Mouse (Mus musculus): ENCODE data around the gene Birc5.
"Not testable (repeated sequence)": the region's sequence is repeated elsewhere in the genome, so short reads cannot be mapped to it uniquely, and the experiment has no call there.

Birc5 gene

DNA sequence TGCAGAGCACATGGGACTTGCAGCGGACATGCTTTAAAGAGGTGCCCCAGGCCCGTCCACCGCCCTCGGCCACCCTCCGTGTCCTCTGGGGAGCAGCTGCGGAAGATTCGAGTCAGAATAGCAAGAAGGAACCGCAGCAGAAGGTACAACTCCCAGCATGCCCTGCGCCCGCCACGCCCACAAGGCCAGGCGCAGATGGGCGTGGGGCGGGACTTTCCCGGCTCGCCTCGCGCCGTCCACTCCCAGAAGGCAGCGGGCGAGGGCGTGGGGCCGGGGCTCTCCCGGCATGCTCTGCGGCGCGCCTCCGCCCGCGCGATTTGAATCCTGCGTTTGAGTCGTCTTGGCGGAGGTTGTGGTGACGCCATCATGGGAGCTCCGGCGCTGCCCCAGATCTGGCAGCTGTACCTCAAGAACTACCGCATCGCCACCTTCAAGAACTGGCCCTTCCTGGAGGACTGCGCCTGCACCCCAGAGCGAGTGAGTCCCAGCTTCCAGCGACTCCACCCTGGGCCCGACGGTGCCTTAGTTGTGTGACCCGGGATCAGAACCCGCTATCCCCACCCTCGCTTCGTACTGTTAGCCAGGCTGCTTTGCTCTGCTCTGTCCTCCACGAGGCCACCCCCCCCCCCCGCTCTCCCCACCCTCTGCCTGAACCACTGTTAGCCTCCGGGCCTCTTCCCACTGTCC, at the start of gene Birc5:
Birc5 (plus strand) TSS at position 267 of the 687 bp plus-strand sequence.
- DNase-seq, result peak; percentile 97

DNA sequence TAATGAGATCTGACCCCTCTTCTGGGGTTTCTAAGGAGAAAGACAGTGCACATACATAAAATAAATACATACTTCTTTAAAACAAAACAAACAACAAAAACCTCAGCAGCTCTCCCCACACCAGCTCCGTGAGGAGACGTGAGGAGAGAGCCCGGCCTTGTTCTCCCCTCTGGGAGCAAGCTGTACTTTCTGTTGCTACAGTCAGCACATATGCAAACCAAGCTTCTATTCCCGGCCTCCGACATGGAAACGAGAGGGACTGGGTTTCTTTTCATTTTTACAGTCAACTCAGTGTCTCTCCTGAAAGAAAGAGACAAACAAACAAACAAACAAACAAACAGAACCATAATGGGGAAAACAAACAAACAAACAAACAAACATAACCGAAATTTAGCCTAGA, 49.0 kb upstream of the Birc5 start:
- no peak for DNase-seq

DNA sequence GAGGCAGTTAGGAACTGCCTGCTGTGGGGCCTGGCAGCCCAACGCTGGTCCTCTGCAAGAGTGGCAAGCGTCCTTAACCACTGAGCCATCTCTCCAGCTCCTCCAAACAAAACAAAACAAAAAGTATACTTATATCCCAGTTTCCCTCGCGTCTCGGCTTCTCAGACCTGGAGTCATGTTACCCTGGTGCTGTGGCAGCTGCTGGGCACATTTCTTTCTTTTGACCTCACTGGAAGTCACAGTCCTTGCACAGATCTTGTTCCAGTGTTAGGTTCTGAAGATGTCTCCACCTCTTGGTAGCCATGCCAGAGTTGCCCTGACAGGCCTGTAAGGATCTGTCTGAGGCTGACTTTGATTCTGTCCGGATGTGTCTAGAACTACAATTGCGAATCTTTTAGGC, 47.4 kb upstream of the Birc5 start:
- no peak for DNase-seq

DNA sequence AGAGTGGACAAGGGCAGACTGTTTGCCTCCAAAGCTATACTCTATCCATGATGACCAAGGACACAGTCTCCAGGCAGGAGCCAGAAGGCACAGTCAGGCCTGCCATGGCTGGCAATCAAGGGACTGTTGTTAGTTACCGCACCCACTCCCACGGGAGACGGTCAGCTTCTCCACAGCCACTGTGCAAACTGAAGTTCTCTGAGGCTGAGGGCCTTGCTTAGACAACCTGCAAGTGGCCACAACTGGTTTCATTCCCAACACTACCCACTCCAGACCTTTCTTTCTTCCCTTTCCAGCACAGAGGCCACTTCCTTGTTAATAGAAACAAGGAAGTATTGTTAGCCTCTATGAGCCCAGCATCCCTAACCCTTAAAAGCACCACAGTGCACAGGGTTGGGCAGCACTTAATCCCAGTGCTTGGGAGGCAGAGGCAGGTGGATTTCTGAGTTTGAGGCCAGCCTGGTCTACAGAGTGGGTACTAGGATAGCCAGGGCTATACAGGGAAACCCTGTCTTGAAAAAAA, 45.8 kb upstream of the Birc5 start:
- no peak for DNase-seq

DNA sequence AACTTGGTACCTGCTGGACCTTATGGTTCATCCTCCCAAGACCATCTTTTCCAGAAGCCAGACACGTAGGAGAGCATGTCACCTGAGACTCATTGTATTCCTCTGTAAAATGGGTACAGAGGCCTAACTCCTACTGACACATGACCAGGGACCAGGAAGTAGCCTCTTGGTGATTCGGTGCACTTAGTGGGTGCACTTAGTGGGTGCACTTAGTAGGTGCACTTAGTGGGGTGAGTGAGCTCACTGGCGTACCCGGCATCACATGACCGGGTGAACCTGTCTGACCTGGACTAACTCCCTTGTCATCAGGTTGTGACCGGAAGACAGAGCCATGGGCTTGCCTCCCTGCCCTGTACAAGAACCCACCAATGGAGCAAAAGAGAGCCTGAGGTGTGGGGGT, 42.3 kb upstream of the Birc5 start:
- DNase-seq, result no peak

DNA sequence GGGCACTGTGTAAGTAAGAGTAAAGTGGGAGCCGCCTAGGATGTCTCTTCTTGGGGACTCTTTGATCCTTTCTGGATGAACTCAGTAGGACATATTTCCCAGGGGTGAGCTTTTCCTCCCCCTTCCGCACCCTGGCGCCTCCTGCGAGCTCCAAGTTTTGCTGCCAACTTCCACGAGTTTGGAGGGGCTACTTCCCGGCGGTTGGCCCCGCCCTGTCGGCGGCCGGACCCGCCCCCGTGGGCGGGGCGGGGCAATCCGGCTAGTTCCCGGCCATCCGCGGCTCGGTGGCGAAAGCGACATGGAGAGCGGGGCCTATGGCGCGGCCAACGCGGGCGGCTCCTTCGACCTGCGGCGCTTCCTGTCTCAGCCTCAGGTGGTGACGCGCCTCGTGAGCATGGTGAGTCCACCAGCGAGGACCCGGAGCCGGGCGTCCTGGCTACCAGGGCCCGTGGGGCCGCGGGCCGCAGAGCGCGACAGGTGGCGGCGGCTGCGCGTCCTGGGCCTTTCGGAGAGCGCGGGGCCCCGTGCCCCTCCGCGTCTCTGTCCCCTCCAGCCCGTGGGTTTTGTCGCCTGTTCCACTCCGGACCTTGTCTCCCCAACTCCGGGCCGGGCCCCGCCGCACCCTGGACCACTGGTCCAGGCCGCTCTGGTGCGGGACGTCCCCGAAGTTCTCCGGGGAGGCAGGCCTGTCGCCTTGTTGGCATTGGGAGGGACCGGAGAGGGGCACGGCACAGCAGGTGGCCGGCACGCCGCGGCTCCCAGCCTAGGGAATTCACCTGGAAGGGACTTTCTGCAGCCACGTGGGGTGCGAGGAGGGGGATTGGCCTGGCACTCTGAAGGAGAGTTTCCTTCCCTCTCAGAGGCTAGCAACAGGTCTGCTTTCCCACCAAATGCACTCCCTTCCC, 39.4 kb upstream of the Birc5 start, which contains the start of the genes Gm20708 and Syngr2:
Gm20708 (plus strand) TSS at position 262 of the 905 bp plus-strand sequence.
Syngr2 (plus strand) TSS at position 262 of the 905 bp plus-strand sequence.
- DNase-seq, result peak; percentile 80

DNA sequence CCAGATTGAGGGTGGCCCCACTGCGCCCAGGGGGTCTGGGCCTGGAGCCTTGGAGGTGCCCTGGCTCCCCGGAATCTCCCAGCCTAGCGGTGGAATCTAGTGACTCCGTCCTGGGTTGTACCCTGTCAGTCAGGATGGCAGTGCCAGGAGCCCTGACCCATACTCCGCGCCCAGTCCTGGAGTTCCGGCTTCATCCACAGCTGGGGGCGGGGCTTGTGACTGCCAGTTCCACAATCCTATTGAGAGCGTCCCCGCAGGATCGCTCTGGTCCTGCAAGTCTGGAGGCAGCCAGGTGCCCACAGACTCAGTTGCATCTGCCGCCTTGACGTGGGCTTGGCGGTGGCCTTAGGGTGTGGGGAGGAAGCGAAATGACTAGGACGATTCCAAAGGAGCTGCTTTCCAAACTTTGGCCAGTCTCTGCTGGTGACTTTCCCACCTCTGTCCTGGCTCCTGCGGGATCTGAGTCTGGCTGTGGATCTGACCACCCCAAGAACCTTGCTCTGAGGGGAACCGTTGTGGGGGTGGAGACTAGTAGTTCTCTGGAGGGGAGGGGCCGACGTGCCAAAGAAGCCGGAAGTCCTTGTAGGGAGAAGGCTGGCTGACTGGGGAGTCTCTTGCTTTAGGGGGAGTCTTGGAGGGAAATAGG, 38.5 kb upstream of the Birc5 start:
- peak; percentile 91 for DNase-seq

DNA sequence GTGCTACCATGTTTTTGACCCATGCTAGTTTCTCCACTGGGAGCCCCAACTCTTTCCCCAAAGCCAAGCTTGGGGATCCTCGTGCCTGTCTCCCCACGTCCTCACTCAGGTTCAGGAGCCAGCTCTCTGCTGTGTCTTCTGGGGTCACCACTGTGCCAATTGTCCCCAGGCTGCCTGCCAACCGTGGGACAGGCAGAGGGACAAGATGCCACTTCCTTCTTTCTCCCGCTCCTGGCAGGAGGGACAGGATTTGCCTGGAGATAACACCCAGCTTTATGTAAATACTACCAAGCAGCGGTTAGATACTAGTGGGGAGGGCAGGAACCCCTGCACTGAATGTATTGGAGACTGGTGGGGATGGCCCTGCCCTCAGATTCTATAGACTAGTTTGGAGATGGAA, 35.2 kb upstream of the Birc5 start:
- DNase-seq, result peak; percentile 30

DNA sequence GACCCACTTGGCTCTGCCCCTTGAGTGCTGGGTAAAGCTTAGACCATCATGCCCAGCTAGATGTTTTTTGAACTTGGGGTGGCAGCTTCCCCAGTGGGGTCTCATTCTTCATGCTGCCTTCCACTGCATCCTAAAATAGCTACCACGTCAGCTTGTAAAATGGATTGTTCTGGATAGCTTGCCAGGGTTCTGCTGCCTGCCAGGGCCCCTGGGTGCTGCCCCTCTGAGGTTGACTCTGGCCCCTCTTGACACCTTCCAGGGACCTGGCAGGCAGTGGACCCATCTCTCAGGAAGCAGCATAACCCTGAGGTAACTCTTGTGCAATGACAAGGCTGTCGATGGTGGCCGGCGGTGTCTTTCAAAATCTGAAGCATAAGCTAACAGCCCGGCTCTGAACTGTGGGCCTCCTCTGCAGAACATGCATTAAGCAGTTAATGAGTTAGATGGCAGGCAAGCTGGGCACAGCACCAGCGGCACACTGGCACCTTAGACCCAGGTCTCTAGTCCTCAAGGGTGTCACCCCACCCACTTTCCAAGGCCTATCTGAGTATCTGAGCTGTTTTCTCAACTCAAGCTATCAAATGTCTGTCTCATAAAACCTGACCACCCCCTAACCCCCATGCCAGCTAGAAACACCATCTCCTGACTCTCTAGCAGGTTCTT, 34.2 kb upstream of the Birc5 start:
- no peak for DNase-seq

DNA sequence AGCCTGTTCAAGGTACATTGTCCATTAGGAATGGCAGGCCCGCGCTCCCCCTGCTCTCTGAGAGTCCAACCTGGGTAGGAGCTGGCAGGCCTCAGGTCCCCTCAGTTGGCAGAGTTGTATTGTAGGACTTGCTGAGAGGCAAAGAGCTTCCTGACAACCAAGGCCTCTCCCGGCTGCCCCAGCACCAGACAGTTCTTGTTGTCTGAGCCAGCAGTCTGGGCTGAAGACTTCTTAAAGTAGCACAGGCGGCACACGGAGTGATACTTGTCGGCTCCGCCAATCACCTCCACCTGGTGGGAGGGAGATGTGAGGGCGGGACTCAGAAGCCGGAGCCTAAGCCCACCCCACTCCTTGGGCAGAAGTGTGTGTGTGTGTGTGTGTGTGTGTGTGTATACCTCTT, 33.2 kb upstream of the Birc5 start:
- DNase-seq, result not testable (repeated sequence)

DNA sequence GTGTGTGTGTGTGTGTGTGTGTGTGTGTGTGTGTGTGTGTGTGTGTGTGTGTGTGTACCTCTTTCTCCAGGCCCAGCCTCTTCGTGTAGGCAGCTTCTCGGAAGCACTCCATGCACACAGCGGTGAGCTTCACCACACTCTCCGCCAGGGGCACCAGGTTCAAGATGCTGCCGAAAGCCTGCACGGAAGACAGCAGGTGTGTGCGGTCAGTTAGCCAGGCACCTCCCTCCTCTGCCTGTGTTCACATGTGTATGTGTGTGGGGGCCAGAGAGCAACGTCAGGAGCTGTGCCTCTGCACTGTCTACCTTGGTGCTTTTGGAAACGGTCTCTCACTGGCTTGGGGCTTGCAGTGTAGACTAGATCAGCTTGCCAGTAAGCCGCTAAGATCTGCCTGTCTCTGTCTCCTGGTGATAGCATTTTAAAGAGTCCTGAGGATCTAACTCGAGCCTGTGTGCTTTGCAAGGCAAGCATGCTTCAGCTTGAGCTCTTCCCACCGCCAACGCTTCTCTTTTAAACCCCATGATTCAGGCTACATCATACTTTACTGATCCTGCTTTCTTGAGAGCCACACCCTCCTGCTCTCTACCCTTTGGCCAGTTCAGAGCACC, 32.6 kb upstream of the Birc5 start:
- no peak for DNase-seq

DNA sequence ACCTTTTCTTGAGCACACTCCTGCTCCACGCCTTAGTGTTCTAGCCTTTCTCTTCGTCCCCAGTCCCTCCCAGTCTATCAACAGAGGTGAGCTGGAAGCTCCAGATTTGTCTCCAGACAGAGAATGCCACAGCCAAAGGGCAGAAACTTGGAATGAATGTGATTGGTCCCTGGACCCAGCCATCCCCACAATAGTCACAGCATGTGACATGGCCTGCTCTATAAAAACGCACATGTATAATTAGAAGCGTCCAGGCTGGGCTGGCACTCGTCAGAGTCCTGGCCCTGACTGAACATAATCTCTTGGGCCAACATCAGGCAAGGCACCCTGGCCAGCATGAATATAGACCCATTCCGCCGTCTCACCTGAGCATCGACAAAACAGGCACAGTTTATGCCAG, 30.0 kb upstream of the Birc5 start:
- no peak for DNase-seq

DNA sequence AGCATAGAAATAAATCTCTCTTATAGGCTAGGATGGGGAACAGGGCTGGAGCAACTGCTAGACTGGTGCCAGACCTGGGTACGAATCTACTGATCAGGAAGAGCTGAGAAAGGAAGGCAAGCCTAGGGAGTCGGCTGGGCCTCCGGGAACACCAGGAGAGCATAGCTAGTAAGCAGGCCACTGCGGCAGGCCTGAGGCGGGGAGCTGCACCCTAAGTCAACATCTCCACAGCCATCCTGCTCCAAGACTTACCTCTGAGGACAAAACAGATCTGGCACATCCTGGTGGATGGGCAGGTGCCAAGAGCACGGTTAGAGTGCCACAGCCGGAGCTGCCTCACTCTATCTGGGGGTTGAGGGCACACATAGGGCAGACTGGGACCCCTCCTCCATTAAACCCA, 28.9 kb upstream of the Birc5 start:
- DNase-seq, result no peak

DNA sequence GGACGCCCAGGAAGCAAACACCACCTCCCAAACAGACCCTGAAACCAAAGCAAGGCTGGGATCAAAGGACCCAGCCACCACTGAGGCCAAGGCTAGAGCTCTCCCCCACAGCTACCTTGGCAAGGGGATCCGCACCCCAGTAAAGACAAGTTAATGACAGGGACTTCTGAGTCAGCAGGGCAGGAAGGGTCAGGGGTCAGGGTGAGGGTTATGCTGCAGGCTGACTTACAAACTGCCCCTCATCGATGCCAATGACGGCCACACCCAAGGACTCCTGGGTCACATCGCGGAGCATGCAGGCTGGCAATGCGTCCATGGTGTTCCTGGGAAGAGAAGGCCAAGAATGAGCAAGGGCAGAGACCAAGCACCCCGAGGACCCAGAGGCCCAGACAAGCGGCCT, 27.2 kb upstream of the Birc5 start:
- no peak for DNase-seq

DNA sequence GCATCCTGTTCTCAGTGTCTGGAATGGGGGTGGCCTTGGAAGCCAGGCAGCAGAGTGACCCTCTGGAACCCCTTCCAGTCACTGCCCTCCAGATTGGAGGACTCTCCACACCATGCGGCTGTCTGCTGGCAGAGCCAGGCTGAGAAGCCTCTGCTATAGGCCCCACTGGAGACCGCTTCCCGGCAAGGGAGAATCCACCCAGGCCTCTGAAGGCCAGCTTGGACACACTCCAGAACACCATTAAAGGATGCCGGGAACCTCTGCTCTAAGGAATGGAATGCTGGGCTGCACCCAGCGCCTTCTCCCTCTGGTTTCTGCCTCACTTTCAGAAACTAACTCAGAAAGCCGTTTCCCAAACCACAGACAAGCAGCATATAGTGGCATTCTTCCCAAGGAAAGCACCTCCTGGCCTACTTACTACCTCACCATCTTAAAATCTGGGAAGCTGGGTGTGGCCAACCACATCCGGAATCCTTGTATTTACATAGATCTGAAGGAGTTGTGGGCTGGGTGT, 26.3 kb upstream of the Birc5 start:
- peak; percentile 63 for DNase-seq

DNA sequence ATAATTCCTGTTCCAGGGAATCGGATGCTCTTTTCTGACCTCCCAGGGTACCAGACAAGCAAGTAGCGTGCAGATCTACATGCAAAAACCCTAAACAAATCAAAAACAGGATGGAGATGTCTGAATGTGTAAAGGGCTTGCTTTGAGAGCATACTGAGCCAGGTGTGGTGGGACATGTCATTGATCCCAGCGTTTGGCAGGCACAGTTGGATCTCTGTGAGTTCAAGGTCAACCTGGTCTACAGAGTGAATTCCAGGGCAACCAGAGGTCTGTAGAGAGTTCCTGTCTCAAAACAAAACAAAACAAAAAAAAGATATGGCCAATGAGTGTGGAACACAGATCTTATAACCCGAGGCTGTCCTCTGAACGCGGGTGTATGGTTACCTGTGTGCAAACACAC, 25.6 kb upstream of the Birc5 start:
- no peak for DNase-seq

DNA sequence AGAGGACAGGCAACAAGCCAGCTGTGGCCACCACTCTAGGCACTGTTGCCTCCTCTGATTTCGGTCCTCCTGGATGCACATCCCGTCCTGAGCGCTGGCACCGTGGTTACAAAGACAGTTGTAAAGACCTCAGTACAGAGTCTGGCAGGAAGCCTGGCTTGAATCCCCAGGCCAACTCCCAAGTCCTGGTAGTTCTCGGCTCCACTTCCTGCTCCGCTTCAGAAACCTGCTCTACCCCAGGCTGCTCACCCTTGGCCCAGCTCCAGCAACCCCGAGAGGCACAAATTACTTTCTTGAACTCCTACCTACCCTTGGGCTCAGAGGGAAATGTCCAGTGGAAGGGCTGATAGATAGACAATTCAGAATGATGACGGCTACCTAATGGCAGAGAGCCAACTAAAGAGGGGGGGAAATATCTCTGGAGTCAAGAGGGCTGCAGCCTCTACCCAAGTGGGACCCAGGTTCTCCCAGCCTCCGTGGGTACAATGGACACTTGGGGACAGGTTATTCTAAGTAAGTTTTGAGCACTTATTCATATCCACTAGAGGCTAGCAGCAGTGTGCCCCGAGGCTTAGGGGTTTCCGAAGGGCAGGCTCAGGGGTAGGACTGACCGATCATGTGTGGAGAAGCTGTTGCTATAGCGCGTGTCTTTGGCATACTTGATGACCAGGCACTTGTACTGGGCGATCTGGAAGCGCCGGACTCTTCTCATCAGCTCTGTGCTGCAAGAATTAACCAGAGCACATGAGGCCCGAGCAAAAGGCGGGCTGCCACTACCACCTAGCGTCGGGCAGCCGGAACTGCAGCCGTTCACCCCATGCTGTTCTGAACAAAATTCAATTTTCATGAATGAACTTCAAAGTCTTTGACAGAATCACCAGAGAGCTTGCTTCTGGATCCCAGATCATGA, 24.7 kb upstream of the Birc5 start:
- DNase-seq, result peak; percentile 86

DNA sequence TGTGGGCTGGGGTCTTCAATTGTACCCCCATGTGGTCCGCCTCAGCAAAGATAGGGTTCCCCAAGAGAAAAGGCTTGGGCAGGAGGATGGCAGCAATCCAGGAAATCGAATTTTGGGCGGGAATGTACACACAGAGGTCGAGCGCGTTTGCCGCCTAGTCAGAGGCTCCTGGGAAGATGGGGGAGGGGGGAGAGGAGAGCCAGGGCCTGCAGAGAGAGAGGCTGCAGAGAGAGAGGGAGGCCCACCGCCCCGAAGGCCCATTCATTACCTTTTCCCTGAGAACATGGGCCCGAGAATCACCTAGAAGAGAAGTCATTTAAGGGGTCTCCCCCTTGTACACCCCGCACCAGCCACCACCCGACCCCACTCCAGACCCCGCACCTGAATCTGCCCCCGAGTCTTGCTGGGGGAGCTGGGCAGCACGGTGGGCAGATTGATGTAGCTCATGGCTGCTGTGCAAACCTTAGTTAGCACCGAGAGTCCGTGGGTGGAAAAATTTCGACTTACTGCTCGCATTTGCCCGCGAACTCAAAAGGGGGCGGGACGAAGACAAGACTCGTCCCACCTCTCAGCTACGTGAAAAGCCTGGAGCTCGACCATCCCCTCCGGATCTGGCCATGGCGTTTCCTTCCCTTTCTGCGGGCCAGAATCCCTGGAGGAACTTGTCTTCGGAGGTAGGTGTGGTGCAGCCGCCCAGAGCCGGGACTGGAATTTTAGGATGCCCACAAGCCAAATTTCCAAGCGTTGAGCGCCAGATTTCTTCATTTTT, 23.5 kb upstream of the Birc5 start, which contains the start of the genes Afmid and Tk1:
Afmid (plus strand) TSS at position 592 of the 769 bp plus-strand sequence.
Tk1 (minus strand) TSS at position 760 of the 769 bp plus-strand sequence.
- DNase-seq, result peak; percentile 73

DNA sequence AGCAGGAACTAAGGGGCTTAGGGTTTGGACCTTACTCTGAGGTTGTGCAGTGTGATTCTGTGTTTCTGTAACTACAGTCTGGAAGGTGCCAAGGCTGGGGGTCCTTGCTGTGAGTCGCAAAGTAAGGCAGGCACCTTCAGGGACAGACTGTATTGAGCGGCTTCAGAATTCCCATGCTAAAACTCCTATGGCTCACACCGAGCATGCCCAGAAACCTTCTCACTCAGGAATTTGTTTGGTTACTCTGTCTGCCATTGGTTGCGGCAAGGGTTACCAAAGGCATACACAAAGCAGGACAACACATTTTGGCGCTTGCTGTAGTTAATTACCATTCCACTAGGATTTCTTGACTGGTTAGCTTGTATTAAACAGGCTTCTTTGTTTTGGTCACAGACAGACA, 22.9 kb upstream of the Birc5 start:
- no peak for DNase-seq

DNA sequence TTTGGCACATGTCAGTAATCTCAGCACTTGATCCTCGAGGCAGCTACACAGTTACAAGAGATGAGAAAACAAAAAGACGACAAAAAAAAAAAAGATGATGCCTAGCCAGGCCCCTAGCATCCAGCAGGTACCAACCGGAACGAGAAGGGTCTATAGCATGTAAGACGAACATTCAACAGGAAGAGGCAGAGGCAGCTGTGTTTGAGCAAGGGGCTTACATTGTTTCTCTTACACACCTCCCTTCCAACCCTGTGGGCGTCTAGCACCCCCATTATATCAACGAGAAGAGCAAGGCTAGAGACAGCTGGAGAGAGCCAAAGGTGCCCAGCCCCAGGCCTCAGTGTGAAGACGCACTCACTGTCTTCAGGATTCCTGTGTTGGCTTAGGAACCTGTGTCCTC, 22.1 kb upstream of the Birc5 start:
- no peak for DNase-seq

Data from lung, postnatal 14 days (tissue).